Mouse (Mus musculus): ENCODE measurements around the gene Fibp.

- no peak for TF ChIP-seq EP300 (IDR thresholded peaks at IDR 0.05; ENCODE audit: insufficient read depth, low read depth, low read length)
- no peak for TF ChIP-seq CTCF (IDR thresholded peaks at IDR 0.05)
Observed at GRCm38 (mm10) chr19:5477004-5477667, 16.7 kb downstream of the Fibp start.

All from heart, adult 2 months (tissue).